Mouse (Mus musculus) heart, adult 2 months (tissue): ENCODE measurements around the gene Nap1l5.

Experiments
- CTCF ChIP-seq: fragments of 200-600 bp; IDR thresholded peaks from 2 replicates; pipeline ENCODE4 v1.8.1; 2022; ENCODE audit warnings: antibody characterized with exemption, mild to moderate bottlenecking, moderate library complexity
- POLR2A ChIP-seq: fragments of 200-500 bp; IDR thresholded peaks from 2 replicates; pipeline ENCODE4 v1.6.1; 2011; ENCODE audit warnings: mild to moderate bottlenecking, low read depth, low read length, control low read depth; ENCODE audit not compliant: insufficient read depth

- TF ChIP-seq POLR2A (no peak), CTCF (no peak)
Observed at GRCm38 (mm10) chr6:58856494-58856893, 50.4 kb downstream of the Nap1l5 start.
